Mouse (Mus musculus) CH12.LX (cell line): ENCODE results near the gene Stt3b. TPM values are rescaled to one million over a fixed set of nuclear protein-coding genes. Genes with fewer than 3 reads are reported as not detected.

Experiments used
- DNase-seq: peaks from one replicate; pipeline ENCODE4 v3.0.0-alpha.2; 2013; ENCODE audit errors: extremely low read depth
- H3K27ac ChIP-seq: 2 replicates; pipeline ENCODE4 v1.5.1; 2012; ENCODE audit warnings: low read depth, mild to moderate bottlenecking, control low read depth, moderate library complexity; ENCODE audit not compliant: insufficient read depth
- H3K27me3 ChIP-seq: replicated peaks from 2 replicates; pipeline ENCODE3; 2012; ENCODE audit warnings: inconsistent platforms
- H3K36me3 ChIP-seq, 2 experiments: replicated peaks in 1 of 2; 2 replicates each; pipeline versions ENCODE3 to v1.6.1; 2012; ENCODE audit warnings: inconsistent platforms in 1 of 2, low read length in 1 of 2, mild to moderate bottlenecking in 1 of 2, mixed read lengths in 1 of 2, moderate library complexity in 1 of 2; ENCODE audit not compliant: control insufficient read depth in 1 of 2, insufficient read depth in 1 of 2
- H3K4me1 ChIP-seq, 2 experiments: 2 replicates each; pipeline ENCODE4 v1.6.1; 2012; ENCODE audit warnings: inconsistent platforms in 1 of 2, moderate library complexity in 1 of 2; ENCODE audit not compliant: insufficient read depth in 2 of 2, control insufficient read depth in 1 of 2
- H3K4me2 ChIP-seq: 2 replicates; pipeline ENCODE4 v1.6.1; 2012; ENCODE audit warnings: low read depth, mild to moderate bottlenecking, control low read depth; ENCODE audit not compliant: poor library complexity, insufficient read depth, severe bottlenecking
- H3K4me3 ChIP-seq, 3 experiments: fragments of 150-350 bp in 1 of 3; sonication (generic) in 1 of 3; replicated peaks in 1 of 3; 2 replicates each; pipeline versions ENCODE3 to v1.5.1; 2011 to 2012; ENCODE audit warnings: low read depth in 2 of 3, low read length in 2 of 3, mild to moderate bottlenecking in 2 of 3, moderate library complexity in 2 of 3, control low read depth in 1 of 3, improper control_type of control experiment in 1 of 3, inconsistent platforms in 1 of 3, mixed read lengths in 1 of 3; ENCODE audit not compliant: poor library complexity in 1 of 3
- H3K79me2 ChIP-seq: replicated peaks from 2 replicates; pipeline ENCODE4 v1.6.1; 2012; ENCODE audit warnings: mild to moderate bottlenecking, moderate library complexity; ENCODE audit not compliant: control insufficient read depth, poor library complexity, insufficient read depth, severe bottlenecking; ENCODE audit errors: extremely low read depth
- H3K9ac ChIP-seq: 2 replicates; pipeline ENCODE4 v1.6.1; 2012; ENCODE audit warnings: low read depth, mild to moderate bottlenecking, control low read depth, moderate library complexity; ENCODE audit not compliant: insufficient read depth
- H3K9me3 ChIP-seq: replicated peaks from 2 replicates; pipeline ENCODE3; 2012; ENCODE audit warnings: low read length, inconsistent platforms, mixed read lengths
- CHD1 ChIP-seq: IDR thresholded peaks from 2 replicates; pipeline ENCODE4 v1.6.1; 2012; ENCODE audit warnings: low read depth, low read length, improper control_type of control experiment, inconsistent platforms
- CHD2 ChIP-seq: IDR thresholded peaks from 2 replicates; pipeline ENCODE4 v1.6.1; 2011; ENCODE audit warnings: low read length, improper control_type of control experiment
- E2F4 ChIP-seq: IDR thresholded peaks from 2 replicates; pipeline ENCODE4 v1.6.1; 2011; ENCODE audit warnings: low read depth, low read length, improper control_type of control experiment; ENCODE audit not compliant: insufficient replicate concordance
- EP300 ChIP-seq: IDR thresholded peaks from 2 replicates; pipeline ENCODE4 v1.6.1; 2011; ENCODE audit warnings: low read length, improper control_type of control experiment
- ETS1 ChIP-seq: conservative IDR thresholded peaks from 2 replicates; pipeline ENCODE4 v1.6.1; 2012; ENCODE audit warnings: low read depth, mild to moderate bottlenecking, inconsistent platforms, low read length, improper control_type of control experiment, moderate library complexity
- HCFC1 ChIP-seq: IDR thresholded peaks from 2 replicates; pipeline ENCODE4 v1.6.1; 2012; ENCODE audit warnings: low read depth, mild to moderate bottlenecking, inconsistent platforms, low read length, improper control_type of control experiment
- JUN ChIP-seq: IDR thresholded peaks from 2 replicates; pipeline ENCODE4 v1.6.1; 2011; ENCODE audit warnings: low read depth, mild to moderate bottlenecking, low read length, improper control_type of control experiment, moderate library complexity; ENCODE audit not compliant: insufficient read depth
- JUND ChIP-seq: conservative IDR thresholded peaks from 2 replicates; pipeline ENCODE4 v1.6.1; 2011; ENCODE audit warnings: low read depth, low read length, improper control_type of control experiment
- KAT2A ChIP-seq: IDR thresholded peaks from 2 replicates; pipeline ENCODE4 v1.6.1; 2012; ENCODE audit warnings: low read length, improper control_type of control experiment, inconsistent platforms; ENCODE audit not compliant: insufficient replicate concordance
- MAFK ChIP-seq: IDR thresholded peaks from 2 replicates; pipeline ENCODE4 v1.6.1; 2011; ENCODE audit warnings: low read length, improper control_type of control experiment; ENCODE audit not compliant: insufficient replicate concordance
- MYC ChIP-seq: IDR thresholded peaks from 2 replicates; pipeline ENCODE4 v1.6.1; 2011; ENCODE audit warnings: low read depth, mild to moderate bottlenecking, improper control_type of control experiment, low read length
- NRF1 ChIP-seq: IDR thresholded peaks from 2 replicates; pipeline ENCODE4 v1.6.1; 2014; ENCODE audit warnings: low read depth, mild to moderate bottlenecking, inconsistent platforms, low read length, improper control_type of control experiment, moderate library complexity
- PAX5 ChIP-seq: IDR thresholded peaks from 2 replicates; pipeline ENCODE4 v1.6.1; 2012; ENCODE audit warnings: low read length, inconsistent platforms, mixed read lengths
- TBP ChIP-seq: conservative IDR thresholded peaks from 2 replicates; pipeline ENCODE4 v1.6.1; 2011; ENCODE audit warnings: low read depth, low read length, improper control_type of control experiment
- USF1 ChIP-seq: IDR thresholded peaks from 2 replicates; pipeline ENCODE4 v1.6.1; 2014; ENCODE audit warnings: low read depth, mild to moderate bottlenecking, inconsistent platforms, low read length, improper control_type of control experiment
- USF2 ChIP-seq: conservative IDR thresholded peaks from 2 replicates; pipeline ENCODE4 v1.6.1; 2011; ENCODE audit warnings: low read depth, low read length, improper control_type of control experiment
- ZNF384 ChIP-seq: IDR thresholded peaks from 2 replicates; pipeline ENCODE4 v1.6.1; 2012; ENCODE audit warnings: low read depth, low read length, improper control_type of control experiment, inconsistent platforms
- dilution Hi-C: fragments of 300-500 bp; cut with MboI; formaldehyde crosslinking; loops from 2 replicates; pipeline ENCODE4 v1.14.3; 2020; ENCODE audit warnings: low sequenced_read_pairs; ENCODE audit not compliant: extremely low pct_unique_long_range_greater_than_20kb, extremely low pct_ligation_motif_present
- in situ Hi-C: fragments of 300-500 bp; cut with MboI; formaldehyde crosslinking; loops from 3 replicates; pipeline ENCODE4 v1.14.3; 2019; ENCODE audit warnings: low sequenced_read_pairs, low pct_ligation_motif_present, low pct_unique_long_range_greater_than_20kb, mixed read lengths
- polyA plus RNA-seq: library from polyadenylated mRNA; unstranded; fragments of >175 nt; gene quantifications from 2 replicates; pipeline ENCODE4 v1.2.1, GENCODE M21; 2012; ENCODE audit warnings: low read depth; ENCODE audit not compliant: insufficient read length
- total RNA-seq, 2 experiments: library from RNA; depleted of rRNA; stranded (reverse); fragments of 300-350 nt in 1 of 2; fragments of >200 nt in 1 of 2; gene quantifications; 2 replicates each; pipeline ENCODE4 v1.2.3; 2012 to 2014

Gene Stt3b
- total and polyA plus RNA-seq, 3 experiments: 103 to 155 (median 118) TPM

DNA sequence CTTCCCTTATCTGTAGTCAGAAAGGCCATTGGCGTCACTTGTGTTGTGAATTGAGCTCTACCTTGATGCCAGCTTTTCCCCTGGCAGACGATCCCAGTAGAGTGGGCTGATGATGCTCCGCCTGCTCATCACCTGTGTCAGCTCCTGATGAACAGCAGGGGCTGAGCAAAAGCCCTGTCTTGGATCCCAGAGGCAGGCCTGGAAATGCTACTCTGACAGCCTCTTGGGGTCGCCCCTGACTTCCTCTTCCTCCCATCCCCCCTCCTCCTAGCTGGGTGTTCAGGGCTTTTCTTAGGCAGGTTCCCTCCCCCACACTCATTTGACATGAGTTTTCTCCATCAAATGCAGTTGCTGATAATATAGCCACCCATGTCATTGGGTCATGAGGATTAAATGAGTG lies 81.1 kb downstream of the Stt3b start:
- DNase-seq: no peak
- TF ChIP-seq TBP: no peak
- TF ChIP-seq, all 38 proteins: peak for 0
- dilution Hi-C loops (no loop called here), in situ Hi-C loops (no loop called here)
- Histone ChIP-seq H3K36me3 (no peaks in the 10 kb centered on the region), H3K4me3 (no peak overlapping the region), H3K4me2 (no peak overlapping the region), H3K9me3 (no peaks in the 10 kb centered on the region), H3K4me1 (peaks cover 0 to 11% of the 10 kb centered on the region in 2 experiments; a peak in 1 of 4 replicates), H3K79me2 (no peaks in the 10 kb centered on the region), H3K27ac (no peak overlapping the region), H3K9ac (no peak overlapping the region), H3K27me3 (no peaks in the 10 kb centered on the region)

DNA sequence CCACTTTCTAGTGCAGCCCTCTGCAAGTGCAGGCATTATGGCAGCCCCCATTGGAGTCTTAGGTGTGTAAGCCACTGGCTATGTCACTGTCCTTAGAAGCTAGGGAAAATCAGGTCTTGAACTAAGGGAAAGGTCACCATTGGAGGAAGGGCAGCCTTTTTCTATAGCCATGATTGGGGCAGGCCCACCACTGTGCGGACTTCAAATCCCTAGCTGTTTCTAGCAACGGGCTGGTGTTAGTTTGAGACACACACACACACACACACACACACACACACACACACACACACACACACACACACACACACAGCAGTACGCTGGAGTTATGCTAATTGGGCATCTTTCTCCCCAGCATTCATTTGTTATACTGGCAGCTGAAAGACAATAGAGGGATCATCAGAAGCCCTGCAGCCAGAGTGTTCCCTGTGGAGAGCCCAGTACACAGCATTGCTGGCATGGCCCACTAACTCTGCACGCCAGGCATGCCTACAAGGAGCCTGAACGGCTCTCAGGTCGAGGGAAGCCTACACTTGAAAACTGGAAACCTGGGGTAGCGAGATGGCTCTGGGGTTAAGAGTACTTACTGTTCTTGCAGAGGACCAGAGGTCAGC lies 85.4 kb downstream of the Stt3b start:
- peaks cover 0 to 15% of the 10 kb centered on the region in 2 experiments; a peak in 2 of 4 replicates for H3K4me1 ChIP-seq
- no peaks in the 10 kb centered on the region for H3K79me2 ChIP-seq
- no peak overlapping the region for H3K9ac ChIP-seq
- dilution Hi-C loops (no loop called here), in situ Hi-C loops (no loop called here)
- no peak overlapping the region for H3K27ac ChIP-seq
- no peaks in the 10 kb centered on the region for H3K36me3 ChIP-seq
- H3K9me3 ChIP-seq: no peaks in the 10 kb centered on the region
- H3K4me3 ChIP-seq: no peak overlapping the region
- H3K4me2 ChIP-seq: no peak overlapping the region
- DNase-seq: no peak
- no peak for TF ChIP-seq USF1
- TF ChIP-seq JUN: no peak
- no peak for TF ChIP-seq USF2
- TF ChIP-seq ZNF384: no peak
- TF ChIP-seq NRF1: no peak
- no peak for TF ChIP-seq EP300
- no peak for TF ChIP-seq MAFK
- no peak for TF ChIP-seq JUND
- no peaks in the 10 kb centered on the region for H3K27me3 ChIP-seq

DNA sequence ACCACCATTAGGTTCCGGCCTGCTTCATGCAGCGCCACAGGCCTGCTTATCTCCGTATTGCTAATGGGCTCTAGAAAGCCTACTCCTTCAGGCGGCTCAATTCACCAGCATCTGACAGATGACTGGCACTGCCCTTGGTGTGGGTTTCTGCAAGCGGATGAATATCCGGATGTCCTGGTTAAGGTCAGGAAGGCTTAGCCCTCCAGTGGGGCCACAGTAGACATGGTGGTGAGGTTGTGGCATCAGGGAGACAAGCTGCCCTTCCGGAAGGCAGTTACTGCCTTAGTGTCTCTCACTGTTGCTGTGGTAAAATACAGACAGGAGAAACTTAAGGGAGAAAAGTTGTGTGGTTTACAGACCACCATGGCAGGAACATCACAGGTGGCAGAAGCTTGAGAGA lies 89.0 kb downstream of the Stt3b start:
- in situ Hi-C loops: no loop called here
- H3K9ac ChIP-seq: no peak overlapping the region
- dilution Hi-C loops: no loop called here
- no peaks in the 10 kb centered on the region for H3K79me2 ChIP-seq
- H3K4me3 ChIP-seq: no peak overlapping the region
- TF ChIP-seq KAT2A: no peak
- TF ChIP-seq PAX5: no peak
- TF ChIP-seq MYC: no peak
- no peak for TF ChIP-seq CHD2
- no peak for TF ChIP-seq ETS1
- TF ChIP-seq HCFC1: no peak
- no peak for TF ChIP-seq CHD1
- no peak for TF ChIP-seq USF1
- TF ChIP-seq E2F4: no peak
- H3K36me3 ChIP-seq: no peaks in the 10 kb centered on the region
- H3K27ac ChIP-seq: no peak overlapping the region
- peaks cover 0 to 8% of the 10 kb centered on the region in 2 experiments; a peak in 2 of 4 replicates for H3K4me1 ChIP-seq
- no peak for DNase-seq
- H3K4me2 ChIP-seq: no peak overlapping the region
- H3K27me3 ChIP-seq: no peaks in the 10 kb centered on the region
- H3K9me3 ChIP-seq: no peaks in the 10 kb centered on the region
